Mouse (Mus musculus): Measurements from ENCODE around the gene Cttnbp2nl. TPM values are rescaled to one million over a fixed set of nuclear protein-coding genes. Genes with fewer than 3 reads are reported as not detected.

The Cttnbp2nl gene
- polyA plus RNA-seq, 1 experiment from 2014 or later = 6.7 TPM

GRCm38 (mm10) chr3:105014908-105015307 lies 38.0 kb downstream of the Cttnbp2nl start:
- no peak for DNase-seq (ENCODE audit: low spot score)

GRCm38 (mm10) chr3:105012696-105013313 lies 40.1 kb downstream of the Cttnbp2nl start:
- no peak for DNase-seq (ENCODE audit: low spot score)

- DNase-seq (ENCODE audit: low spot score) = no peak
These were observed 41.1 kb downstream of the Cttnbp2nl start for GRCm38 (mm10) chr3:105011883-105012282.

DNA sequence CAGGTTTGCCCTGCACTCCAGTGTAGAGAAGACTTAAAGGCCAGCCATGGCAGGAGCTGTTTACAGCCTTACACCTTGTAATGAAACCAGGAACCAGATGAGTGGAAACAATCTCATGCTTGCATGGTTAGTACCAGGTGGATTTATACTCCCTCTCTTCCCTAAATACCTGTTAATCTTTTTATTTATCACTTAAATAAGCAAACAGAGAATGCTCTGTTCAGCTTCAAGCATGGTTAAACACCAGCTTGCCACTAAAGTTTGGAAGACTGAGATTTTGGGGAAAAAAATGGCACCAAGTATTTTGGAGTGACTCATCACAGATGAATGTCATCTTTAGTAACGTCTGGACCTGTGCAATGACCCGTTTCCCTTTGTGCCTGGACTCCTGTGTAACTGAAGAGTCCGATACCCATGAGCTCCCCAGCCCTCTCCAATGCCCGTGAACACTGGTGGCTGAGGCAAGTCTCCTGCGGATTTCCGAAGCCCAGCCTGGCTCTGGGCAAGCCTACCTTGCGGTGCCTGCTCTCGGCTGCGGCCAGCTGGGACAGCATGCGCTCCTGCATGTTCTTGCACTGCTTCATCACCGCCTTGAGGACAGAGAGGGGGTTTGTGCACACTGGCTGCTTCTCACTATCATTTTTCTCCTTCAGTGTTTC lies 42.1 kb downstream of the Cttnbp2nl start:
- no peak for DNase-seq (ENCODE audit: low spot score)

- no peak for DNase-seq (ENCODE audit: low spot score)
These were observed 44.9 kb downstream of the Cttnbp2nl start for GRCm38 (mm10) chr3:105008070-105008469.

DNA sequence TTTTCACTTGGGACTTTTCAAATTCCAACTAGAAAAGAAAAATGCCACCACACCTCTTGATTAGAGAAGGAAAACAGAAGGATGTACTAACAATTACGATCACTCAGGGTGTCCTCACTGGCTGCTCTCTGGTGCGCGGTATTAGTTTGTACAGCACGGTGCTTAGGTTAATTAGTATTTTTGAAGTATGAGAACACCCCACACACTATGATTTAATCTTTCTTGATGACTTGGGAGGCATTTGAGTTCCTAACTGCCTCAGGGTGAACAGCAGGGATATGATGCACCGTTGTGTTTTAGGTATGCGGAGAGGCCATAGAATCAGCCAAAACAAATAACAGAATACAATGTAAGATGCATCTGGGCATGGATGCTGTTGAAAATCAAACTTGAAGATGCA lies 46.8 kb downstream of the Cttnbp2nl start:
- DNase-seq (ENCODE audit: low spot score) = no peak

DNA sequence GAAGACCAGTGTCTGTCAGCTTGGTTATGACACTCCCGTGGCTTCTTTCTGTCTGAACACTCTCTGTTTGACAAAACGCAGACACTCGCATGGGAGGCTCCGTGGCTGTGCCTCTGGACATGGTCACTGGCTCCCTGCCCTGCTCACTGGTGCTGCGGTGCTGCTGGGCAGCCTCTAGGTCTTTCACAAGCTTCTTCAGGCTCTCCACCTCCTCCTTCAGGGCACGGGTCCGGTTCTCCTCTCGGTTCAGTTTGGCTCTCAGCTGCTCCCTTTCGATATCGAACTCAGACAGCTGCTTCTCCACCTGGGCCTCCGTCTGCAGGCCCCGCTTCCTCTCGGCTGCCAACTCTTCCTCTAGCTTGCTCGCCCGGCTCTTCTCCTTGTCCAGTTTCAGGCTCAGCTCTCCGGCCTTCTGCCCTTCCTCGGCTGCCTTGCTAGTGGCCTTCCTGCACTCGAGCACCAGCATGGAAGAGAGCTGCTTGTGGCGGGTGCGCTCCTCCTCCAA lies 47.3 kb downstream of the Cttnbp2nl start:
- DNase-seq (ENCODE audit: low spot score) = no peak

- DNase-seq (ENCODE audit: low spot score) = no peak
These were observed 47.9 kb downstream of the Cttnbp2nl start for GRCm38 (mm10) chr3:105005011-105005410.

GRCm38 (mm10) chr3:105003960-105004463 lies 48.9 kb downstream of the Cttnbp2nl start:
- DNase-seq (ENCODE audit: low spot score) = no peak

- peak; percentile 21 for DNase-seq (ENCODE audit: low spot score)
These were observed 51.6 kb downstream of the Cttnbp2nl start for GRCm38 (mm10) chr3:105001374-105001773.

DNA sequence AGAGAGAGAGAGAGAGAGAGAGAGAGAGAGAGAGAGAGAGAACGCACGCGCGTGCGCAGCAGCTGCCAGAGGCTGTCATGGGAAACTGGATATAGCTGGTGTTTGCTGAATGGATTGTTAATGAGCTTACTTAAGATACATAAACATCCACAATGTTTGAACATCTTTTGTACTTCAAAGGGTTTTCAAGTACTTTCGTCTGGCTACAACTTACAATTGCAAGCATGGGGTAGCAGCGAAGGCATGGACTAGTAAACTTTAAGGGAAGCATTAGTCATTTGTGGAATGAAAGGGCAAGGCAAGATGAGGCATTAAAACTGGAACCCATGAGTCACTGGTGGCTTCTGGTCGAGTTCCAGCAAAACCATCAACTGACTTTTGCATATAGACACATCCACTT lies 52.4 kb downstream of the Cttnbp2nl start:
- DNase-seq (ENCODE audit: low spot score) = no peak

- no peak for DNase-seq (ENCODE audit: low spot score)
These were observed 55.4 kb downstream of the Cttnbp2nl start for GRCm38 (mm10) chr3:104997563-104997962.

GRCm38 (mm10) chr3:104995707-104996106 lies 57.2 kb downstream of the Cttnbp2nl start:
- no peak for DNase-seq (ENCODE audit: low spot score)

DNA sequence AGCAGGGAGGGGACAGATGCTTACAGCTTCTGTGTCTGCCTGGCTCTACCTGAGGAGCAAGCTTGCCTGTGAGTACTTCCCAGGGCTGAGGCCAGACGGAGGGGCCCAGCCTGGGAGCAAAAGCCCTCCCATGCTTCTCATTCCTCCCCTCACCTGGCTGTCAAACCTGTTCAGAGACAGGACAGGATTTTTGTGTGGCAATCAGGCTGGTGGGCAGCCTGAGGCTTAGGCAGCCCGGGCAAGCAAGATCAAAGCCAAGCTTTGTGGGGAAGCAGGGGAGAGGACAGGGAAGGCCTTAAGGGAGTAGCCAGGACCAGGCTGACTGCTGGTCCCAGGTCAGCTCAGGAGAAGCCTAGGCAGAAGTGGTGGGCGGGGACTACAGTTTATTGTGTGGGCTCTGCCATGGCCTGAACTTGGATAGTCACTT lies 58.5 kb downstream of the Cttnbp2nl start:
- DNase-seq (ENCODE audit: low spot score) = no peak

- DNase-seq (ENCODE audit: low spot score) = no peak
These were observed 59.1 kb downstream of the Cttnbp2nl start for GRCm38 (mm10) chr3:104993800-104994199.

- DNase-seq (ENCODE audit: low spot score) = peak; percentile 88
These were observed 60.1 kb downstream of the Cttnbp2nl start for GRCm38 (mm10) chr3:104992709-104993388.

- no peak for DNase-seq (ENCODE audit: low spot score)
These were observed 61.2 kb downstream of the Cttnbp2nl start for GRCm38 (mm10) chr3:104991703-104992102.

- no peak for DNase-seq (ENCODE audit: low spot score)
These were observed 65.1 kb downstream of the Cttnbp2nl start for GRCm38 (mm10) chr3:104987884-104988283.

DNA sequence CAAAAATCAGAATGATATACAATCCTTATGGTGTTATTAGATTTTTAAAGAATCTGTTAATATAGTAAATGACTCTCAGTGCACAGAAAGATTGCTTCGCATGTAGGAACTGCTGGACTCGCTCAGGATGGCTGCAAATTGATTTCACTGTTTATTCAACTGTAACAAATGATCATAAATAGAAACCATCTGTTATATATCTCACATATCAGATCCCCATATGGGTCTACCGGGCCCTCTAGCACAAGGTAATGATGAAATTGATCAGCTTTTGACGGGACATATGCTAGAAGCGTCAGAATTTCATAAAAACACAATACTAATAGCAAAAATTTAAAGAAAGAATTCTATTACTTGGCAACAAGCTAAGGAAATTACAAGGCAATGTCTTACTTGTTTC lies 73.2 kb downstream of the Cttnbp2nl start:
- DNase-seq (ENCODE audit: low spot score) = no peak

DNA sequence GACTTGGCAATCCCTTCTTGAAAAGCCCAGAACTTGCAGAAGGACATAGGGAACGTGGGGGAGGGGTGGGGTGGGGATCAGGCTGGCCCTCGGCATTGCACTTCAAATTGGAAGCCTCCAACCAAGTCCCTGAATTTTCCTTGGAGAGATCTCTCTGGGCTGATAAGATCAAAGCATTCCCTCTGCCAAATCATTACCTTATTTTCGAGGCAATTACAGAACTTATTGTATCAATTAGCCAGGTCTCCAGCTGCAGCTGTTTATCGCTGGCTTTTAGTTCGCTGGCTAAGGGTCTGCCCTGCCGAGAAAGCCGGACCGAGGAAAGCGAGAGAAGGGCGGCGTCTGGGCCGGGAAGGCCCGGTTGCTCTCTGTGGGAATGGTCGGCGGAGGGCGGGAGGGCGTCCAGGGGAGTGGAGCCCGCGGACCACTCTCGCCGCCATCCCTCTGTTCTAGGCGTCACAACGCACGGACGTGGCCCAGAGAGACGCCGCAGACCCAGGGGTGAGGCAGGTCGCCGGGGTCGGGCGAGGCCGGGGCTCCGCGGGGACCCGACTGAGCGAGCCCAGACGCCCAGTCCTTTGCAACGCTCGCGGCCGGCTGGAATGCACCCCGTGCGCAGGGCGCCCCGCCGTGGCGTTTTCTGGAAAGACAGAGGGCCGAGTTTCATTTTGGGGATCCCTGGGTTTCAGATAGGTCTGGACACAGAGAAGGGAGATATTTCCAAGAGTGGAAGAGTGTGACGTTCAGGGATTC lies 85.2 kb downstream of the Cttnbp2nl start:
- DNase-seq (ENCODE audit: low spot score) = peak; percentile 68

GRCm38 (mm10) chr3:104965991-104966554 lies 86.9 kb downstream of the Cttnbp2nl start:
- DNase-seq (ENCODE audit: low spot score) = no peak

Data from thymus, postnatal 0 days (tissue).